Mouse (Mus musculus) limb, embryonic 11.5 days (tissue): ENCODE measurements around the gene Rtkn. TPM values are rescaled to one million over a fixed set of nuclear protein-coding genes. Genes with fewer than 3 reads are reported as not detected.

Experiments
- ATAC-seq: fragments of 200-750 bp; cut with Nextera tagmentation; 2 replicates; pipeline ENCODE4 v1.8.0; 2017; ENCODE audit warnings: low read depth; ENCODE audit not compliant: insufficient number of reproducible peaks, low FRiP score, low TSS enrichment
- DNase-seq: peaks from one replicate; pipeline ENCODE4 v3.0.0-alpha.2; 2015; ENCODE audit warnings: low spot score
- H3K27ac ChIP-seq: fragments of 300-500 bp; sonication (generic); replicated peaks from 2 replicates; pipeline ENCODE4 v1.5.1; 2014; ENCODE audit warnings: low read depth, mild to moderate bottlenecking, low read length
- H3K27me3 ChIP-seq: fragments of 300-500 bp; sonication (generic); 2 replicates; pipeline ENCODE4 v1.6.1; 2014; ENCODE audit warnings: mild to moderate bottlenecking, low read length, mixed read lengths; ENCODE audit not compliant: control insufficient read depth, insufficient read depth
- H3K36me3 ChIP-seq: fragments of 300-500 bp; sonication (generic); 2 replicates; pipeline ENCODE4 v1.6.1; 2014; ENCODE audit warnings: mild to moderate bottlenecking, low read length, moderate library complexity, mixed read lengths; ENCODE audit not compliant: control insufficient read depth, insufficient read depth
- H3K4me1 ChIP-seq: fragments of 300-500 bp; sonication (generic); 2 replicates; pipeline ENCODE4 v1.6.1; 2014; ENCODE audit warnings: low read length, mixed read lengths; ENCODE audit not compliant: control insufficient read depth, insufficient read depth
- H3K4me2 ChIP-seq: fragments of 300-500 bp; sonication (generic); 2 replicates; pipeline ENCODE4 v1.6.1; 2014; ENCODE audit warnings: low read depth, mild to moderate bottlenecking, moderate library complexity; ENCODE audit not compliant: severe bottlenecking
- H3K4me3 ChIP-seq: fragments of 300-500 bp; sonication (generic); 2 replicates; pipeline ENCODE4 v1.5.1; 2014; ENCODE audit warnings: low read depth, low read length
- H3K9ac ChIP-seq: fragments of 300-500 bp; sonication (generic); 2 replicates; pipeline ENCODE4 v1.6.1; 2014; ENCODE audit warnings: mild to moderate bottlenecking, low read length
- H3K9me3 ChIP-seq: fragments of 300-500 bp; sonication (generic); 2 replicates; pipeline ENCODE4 v1.6.1; 2016; ENCODE audit warnings: low read length; ENCODE audit not compliant: control insufficient read depth
- WGBS: fragments of 180-500 bp; shearing (Covaris S2); extraction: QIAGEN DNeasy Blood & Tissue Kit; methylation state at CpG from one replicate; pipeline ENCODE4 v1.1.7; 2014; 5-methylcytosine and 5-hydroxymethylcytosine counted together
- polyA plus RNA-seq: library from polyadenylated mRNA; unstranded; fragments of >200 nt; fragmentation: Nextera tagmentation; extraction: Ambion mirVana; gene quantifications from 2 replicates; pipeline ENCODE4 v1.2.1, GENCODE M21; 2014

Gene Rtkn
- polyA plus RNA-seq, 1 experiment from 2014 or later: 30.5 TPM

GRCm38 (mm10) chr6:83165607-83166242 is 30.5 kb downstream of the Rtkn start, which contains the start of gene Dctn1:
Gene Dctn1, plus strand, starts transcription at chr6:83165920.
- Histone ChIP-seq H3K4me3 (peak within 1 kb of the TSS; percentile 79), H3K4me2 (peak within 1 kb of the TSS; percentile 51), H3K9me3 (no peaks in the 10 kb centered on the region), H3K4me1 (peaks cover 26% of the 10 kb centered on the region), H3K9ac (peak within 1 kb of the TSS; percentile 80), H3K27ac (peak within 1 kb of the TSS; percentile 49; the same call in 1 of the 2 replicates), H3K27me3 (peaks cover 20% of the 10 kb centered on the region), H3K36me3 (no peaks in the 10 kb centered on the region)
- WGBS: under 1% methylated on average over 56 of the region's 58 CpGs
- ATAC-seq (peak; percentile 82; the same call in 1 of the 2 replicates), DNase-seq (peak; percentile 96)

- H3K27ac ChIP-seq: no peak overlapping the region
- H3K4me3 ChIP-seq: peak overlapping the region; percentile 79
- no peaks in the 10 kb centered on the region for H3K36me3 ChIP-seq
- peaks cover 14% of the 10 kb centered on the region for H3K27me3 ChIP-seq
- H3K4me1 ChIP-seq: peaks cover 23% of the 10 kb centered on the region
- no peaks in the 10 kb centered on the region for H3K9me3 ChIP-seq
- ATAC-seq (no peak), DNase-seq (no peak)
- H3K9ac ChIP-seq: peak overlapping the region; percentile 80
- 1% methylated on average over 12 of the region's 12 CpGs for WGBS
- H3K4me2 ChIP-seq: peak overlapping the region; percentile 51
Measured at GRCm38 (mm10) chr6:83166243-83166630, 31.0 kb downstream of the Rtkn start.

GRCm38 (mm10) chr6:83169872-83170271 is 34.6 kb downstream of the Rtkn start:
- Histone ChIP-seq H3K4me1 (peaks cover 11% of the 10 kb centered on the region; the same call in 1 of the 2 replicates), H3K9me3 (no peaks in the 10 kb centered on the region), H3K27ac (no peak overlapping the region), H3K4me2 (no peak overlapping the region), H3K27me3 (no peaks in the 10 kb centered on the region), H3K4me3 (no peak overlapping the region), H3K9ac (no peak overlapping the region), H3K36me3 (no peaks in the 10 kb centered on the region)
- DNase-seq (no peak), ATAC-seq (no peak)
- 84% methylated on average over 5 of the region's 5 CpGs for WGBS

- Histone ChIP-seq H3K27ac (no peak overlapping the region), H3K27me3 (no peaks in the 10 kb centered on the region), H3K36me3 (no peaks in the 10 kb centered on the region), H3K4me3 (no peak overlapping the region), H3K9me3 (no peaks in the 10 kb centered on the region), H3K4me1 (peaks cover 9% of the 10 kb centered on the region; the same call in 1 of the 2 replicates), H3K9ac (no peak overlapping the region), H3K4me2 (no peak overlapping the region)
- WGBS: 82% methylated on average over 5 of the region's 5 CpGs
- DNase-seq (no peak), ATAC-seq (no peak)
Measured at GRCm38 (mm10) chr6:83171063-83171462, 35.8 kb downstream of the Rtkn start.

DNA sequence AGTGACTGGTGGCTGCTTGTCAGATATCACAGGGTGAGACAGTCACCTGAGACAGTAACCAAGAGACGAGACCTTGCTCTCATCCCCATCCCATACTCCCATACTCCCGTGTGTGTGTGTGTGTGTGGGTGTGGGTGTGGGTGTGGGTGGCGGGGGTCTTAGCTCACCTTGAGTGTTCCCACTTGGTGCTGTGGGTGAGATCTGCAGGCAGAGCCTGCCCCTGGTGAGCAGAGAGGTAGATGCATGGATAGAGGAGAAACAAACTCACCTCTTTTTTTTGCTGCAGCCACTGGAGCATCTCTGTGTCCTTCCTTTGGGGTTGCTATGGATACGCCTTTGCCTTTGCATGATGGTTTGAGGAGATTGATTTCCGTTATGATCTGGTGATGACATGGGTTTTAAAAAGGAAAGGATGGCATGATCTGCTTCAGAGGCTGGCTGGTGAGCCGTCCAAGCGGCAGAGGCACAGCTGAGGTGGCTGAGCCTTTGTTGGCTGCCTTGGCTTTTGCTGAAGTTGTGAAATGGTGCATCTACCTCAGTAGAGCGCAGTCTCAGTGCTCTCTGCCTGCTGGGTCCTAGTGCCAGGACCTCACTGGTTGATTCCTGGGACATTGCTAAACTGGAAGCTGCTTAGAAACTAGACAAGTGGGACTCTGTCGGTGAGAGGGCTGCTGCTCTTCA is 37.1 kb downstream of the Rtkn start:
- H3K9ac ChIP-seq: no peak overlapping the region
- WGBS: 69% methylated on average over 9 of the region's 9 CpGs

DNA sequence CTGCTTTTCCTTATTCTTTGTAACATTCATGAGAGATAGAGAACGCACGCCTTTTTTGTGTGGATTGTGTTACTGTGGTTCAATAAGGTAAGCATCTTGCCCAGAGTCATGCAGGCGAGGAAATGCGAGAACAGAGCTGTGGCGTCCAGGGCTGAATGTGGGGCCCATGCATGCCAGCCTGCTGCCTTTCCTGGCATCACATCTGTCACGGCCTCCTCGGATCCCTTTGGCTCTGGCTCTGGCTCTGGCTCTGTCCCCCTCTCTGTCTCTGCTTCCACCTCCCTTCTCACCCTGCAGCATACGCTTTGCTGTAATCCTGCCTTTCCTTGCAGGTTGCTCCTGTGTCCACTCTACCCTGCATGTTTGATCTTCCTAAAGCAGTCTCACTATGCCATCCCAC is 40.7 kb downstream of the Rtkn start:
- ATAC-seq (no peak), DNase-seq (no peak)
- 86% methylated on average over 8 of the region's 8 CpGs for WGBS

More for the DNA sequence above, 37.1 kb downstream of the Rtkn start:
- no peaks in the 10 kb centered on the region for H3K4me1 ChIP-seq
- no peak overlapping the region for H3K27ac ChIP-seq
- H3K36me3 ChIP-seq: no peaks in the 10 kb centered on the region
- no peaks in the 10 kb centered on the region for H3K9me3 ChIP-seq
- ATAC-seq: no peak
- no peak overlapping the region for H3K4me3 ChIP-seq
- H3K4me2 ChIP-seq: no peak overlapping the region
- H3K27me3 ChIP-seq: no peaks in the 10 kb centered on the region
- no peak for DNase-seq

DNA sequence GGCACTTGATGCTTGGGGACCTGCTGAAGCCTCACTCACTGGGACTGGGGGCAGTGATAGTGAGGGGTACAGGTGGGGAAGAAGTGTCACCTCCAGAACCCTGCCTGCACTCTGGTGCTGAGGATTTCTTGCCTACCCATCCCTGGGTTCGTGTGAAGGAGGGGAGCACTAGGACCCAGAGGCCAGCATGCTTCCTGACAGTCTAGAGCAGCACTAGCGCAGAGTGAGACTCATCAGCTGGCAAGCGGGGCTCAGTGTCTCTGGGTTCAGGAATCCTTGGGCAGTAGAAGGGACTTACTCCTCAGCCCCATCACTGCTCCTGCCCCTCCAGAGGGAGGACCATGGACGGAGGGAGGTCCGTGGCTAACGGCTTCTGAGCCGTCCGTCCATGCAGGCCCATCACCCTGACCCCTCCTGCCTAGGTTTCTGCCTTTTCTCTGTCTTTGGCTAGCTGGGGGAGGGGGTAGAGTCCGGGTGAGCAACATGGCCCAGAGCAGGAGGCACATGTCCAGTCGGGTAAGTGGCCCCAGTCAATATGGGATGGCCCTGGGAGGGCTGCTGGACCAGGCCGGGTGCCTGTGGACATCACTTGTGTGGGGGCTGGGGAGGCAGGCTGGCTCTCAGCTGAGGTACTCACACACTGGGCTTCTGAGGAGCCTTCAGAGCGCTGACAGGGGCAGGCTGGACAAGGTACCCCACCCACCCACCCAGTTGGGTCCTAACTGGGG is 44.3 kb downstream of the Rtkn start:
- Histone ChIP-seq H3K4me1 (peaks cover 8% of the 10 kb centered on the region; the same call in 1 of the 2 replicates), H3K27ac (no peak overlapping the region), H3K36me3 (peaks cover 3% of the 10 kb centered on the region; the same call in 1 of the 2 replicates), H3K4me2 (peak overlapping the region; percentile 48), H3K9me3 (no peaks in the 10 kb centered on the region), H3K4me3 (peak overlapping the region; percentile 19; the same call in 1 of the 2 replicates), H3K27me3 (no peaks in the 10 kb centered on the region), H3K9ac (peak overlapping the region; percentile 40; the same call in 1 of the 2 replicates)
- WGBS: 17% methylated on average over 12 of the region's 12 CpGs
- 0 out of 2 replicates have a peak, but pooled peaks have one; percentile 45 for ATAC-seq
- peak; percentile 51 for DNase-seq

More for the DNA sequence above, 40.7 kb downstream of the Rtkn start:
- H3K4me3 ChIP-seq: no peak overlapping the region
- H3K27ac ChIP-seq: no peak overlapping the region
- H3K4me1 ChIP-seq: peaks cover 8% of the 10 kb centered on the region; the same call in 1 of the 2 replicates
- H3K9ac ChIP-seq: no peak overlapping the region
- no peaks in the 10 kb centered on the region for H3K36me3 ChIP-seq
- H3K27me3 ChIP-seq: no peaks in the 10 kb centered on the region
- no peaks in the 10 kb centered on the region for H3K9me3 ChIP-seq
- H3K4me2 ChIP-seq: no peak overlapping the region

GRCm38 (mm10) chr6:83180605-83181004 is 45.3 kb downstream of the Rtkn start:
- Histone ChIP-seq H3K9ac (no peak overlapping the region), H3K27me3 (no peaks in the 10 kb centered on the region), H3K36me3 (peaks cover 3% of the 10 kb centered on the region; the same call in 1 of the 2 replicates), H3K4me1 (peaks cover 11% of the 10 kb centered on the region), H3K9me3 (no peaks in the 10 kb centered on the region), H3K27ac (no peak overlapping the region), H3K4me2 (no peak overlapping the region), H3K4me3 (no peak overlapping the region)
- WGBS: 75% methylated on average over 6 of the region's 6 CpGs
- DNase-seq (no peak), ATAC-seq (no peak)
